Mouse (Mus musculus): Measurements from ENCODE around the gene Bend3. TPM values are rescaled to one million over a fixed set of nuclear protein-coding genes. Genes with fewer than 3 reads are reported as not detected.

The Bend3 gene
- 1.3 and 2.4 TPM in 2 replicates for polyA plus RNA-seq (2012; ENCODE audit: insufficient read depth, insufficient read length, missing spikeins)

DNA sequence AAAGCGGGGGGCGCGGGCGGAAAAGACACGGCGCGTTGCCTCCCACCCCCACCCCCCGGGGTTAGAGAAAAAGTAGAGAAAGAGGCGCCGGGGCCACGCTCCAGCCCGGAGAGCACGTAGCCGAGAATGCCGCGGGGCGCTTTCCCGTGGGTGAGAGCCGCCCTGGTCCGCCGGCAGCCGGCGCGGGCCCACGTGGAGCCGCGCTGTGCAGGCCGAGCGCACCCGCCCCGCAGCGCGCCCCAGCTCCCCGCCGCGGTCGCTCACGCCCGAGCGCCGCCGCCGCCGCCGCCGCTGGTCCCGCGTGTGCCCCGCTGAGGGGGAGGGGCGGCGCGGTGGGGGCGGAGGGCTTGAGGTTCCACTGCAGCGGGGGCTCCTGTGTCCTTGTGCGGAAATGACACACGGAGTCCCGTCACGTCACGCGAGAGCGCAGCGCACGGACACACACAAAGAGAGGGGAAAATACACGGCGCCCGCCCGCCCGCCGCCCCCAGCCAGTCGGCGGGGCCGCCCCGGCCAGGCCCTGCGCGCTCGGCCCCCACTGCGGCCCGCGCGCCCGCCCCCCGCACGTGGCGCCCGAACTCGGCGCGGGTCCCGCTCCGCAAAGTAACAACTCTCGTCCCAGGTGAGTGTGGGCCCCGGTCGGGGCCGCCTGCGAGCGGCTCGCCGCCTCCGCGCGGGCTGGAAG, at the start of gene Bend3:
Gene Bend3 (plus strand): TSS at position 81 of the 685 bp plus-strand sequence.
- TF ChIP-seq POLR2A (IDR thresholded peaks at IDR 0.05; ENCODE audit: borderline replicate concordance, low read depth, low read length) (no peak), CTCF (IDR thresholded peaks at IDR 0.05; ENCODE audit: low read depth, low read length) (no peak)
- peak within 1 kb of the TSS; percentile 66 for H3K27ac ChIP-seq (ENCODE audit: insufficient read depth, low read depth, low read length)
- peak within 1 kb of the TSS; percentile 92 for H3K4me3 ChIP-seq (ENCODE audit: insufficient read depth, low read length)
- H3K4me1 ChIP-seq (ENCODE audit: control insufficient read depth, insufficient read depth, low read length) = peaks cover 22% of the 10 kb centered on the region

DNA sequence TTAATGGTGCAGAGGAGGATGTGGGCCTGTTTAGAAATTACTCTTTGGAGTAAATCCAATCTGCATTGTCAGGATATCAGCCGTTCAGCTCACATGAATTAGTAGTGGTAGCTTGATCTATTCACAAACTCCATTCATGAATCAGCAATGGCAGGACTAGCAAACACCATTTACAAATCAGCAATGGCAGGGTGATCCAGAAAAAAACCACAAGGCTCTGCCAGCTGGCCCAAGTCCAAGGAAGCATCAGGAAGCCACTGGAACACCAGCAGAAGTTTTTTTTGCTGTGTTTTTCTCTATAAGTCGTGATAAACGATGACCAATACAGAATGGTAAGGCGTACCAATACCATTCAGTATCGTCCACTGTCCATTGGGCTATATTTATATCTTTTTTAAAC, 48.0 kb upstream of the Bend3 start:
- TF ChIP-seq POLR2A (IDR thresholded peaks at IDR 0.05; ENCODE audit: borderline replicate concordance, low read depth, low read length) (no peak), CTCF (IDR thresholded peaks at IDR 0.05; ENCODE audit: low read depth, low read length) (no peak)
- Histone ChIP-seq H3K27ac (ENCODE audit: insufficient read depth, low read depth, low read length) (no peak overlapping the region), H3K4me3 (ENCODE audit: insufficient read depth, low read length) (no peak overlapping the region), H3K4me1 (ENCODE audit: control insufficient read depth, insufficient read depth, low read length) (peaks cover 21% of the 10 kb centered on the region)

DNA sequence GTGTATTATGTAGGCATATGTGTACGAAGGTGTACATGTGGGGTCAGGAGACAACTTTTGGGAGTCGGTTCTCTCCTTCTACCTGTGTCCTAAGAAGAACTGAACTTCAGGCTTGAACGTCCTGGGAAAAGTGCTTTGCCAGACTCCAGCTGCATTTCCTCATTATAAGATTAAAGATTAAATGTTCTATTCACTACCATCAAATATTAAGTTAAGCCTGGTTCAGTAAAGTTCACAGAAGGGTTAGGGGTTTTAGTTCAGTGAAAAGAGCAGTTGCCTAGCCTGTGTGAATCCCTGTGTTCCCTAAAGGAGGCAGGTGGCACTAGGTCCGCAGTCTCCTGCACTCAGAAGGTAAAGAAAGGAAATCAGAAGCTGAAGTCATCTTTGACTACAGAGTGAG, 44.3 kb upstream of the Bend3 start:
- Histone ChIP-seq H3K4me3 (ENCODE audit: insufficient read depth, low read length) (no peak overlapping the region), H3K4me1 (ENCODE audit: control insufficient read depth, insufficient read depth, low read length) (no peaks in the 10 kb centered on the region), H3K27ac (ENCODE audit: insufficient read depth, low read depth, low read length) (no peak overlapping the region)
- TF ChIP-seq POLR2A (IDR thresholded peaks at IDR 0.05; ENCODE audit: borderline replicate concordance, low read depth, low read length) = no peak
- TF ChIP-seq CTCF (IDR thresholded peaks at IDR 0.05; ENCODE audit: low read depth, low read length) = no peak

DNA sequence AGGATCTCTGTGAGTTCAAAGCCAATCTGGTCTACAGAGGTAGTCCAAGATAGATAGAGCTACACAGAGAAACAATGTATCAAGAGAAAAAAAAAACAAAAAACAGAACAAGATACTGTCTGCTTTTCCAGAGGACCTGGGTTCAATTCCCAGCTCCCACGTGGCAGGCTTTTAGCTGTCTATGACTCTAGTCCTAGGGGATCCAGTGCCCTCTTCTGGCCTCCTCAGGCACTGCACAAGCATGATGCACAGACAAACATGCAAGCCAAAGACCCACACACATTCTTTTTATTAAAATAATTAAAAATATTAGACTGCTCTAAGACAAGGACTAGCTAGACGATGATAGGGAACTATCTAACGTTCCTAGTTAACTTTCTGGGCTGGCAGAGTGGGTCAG, 42.9 kb upstream of the Bend3 start:
- no peaks in the 10 kb centered on the region for H3K4me1 ChIP-seq (ENCODE audit: control insufficient read depth, insufficient read depth, low read length)
- no peak overlapping the region for H3K4me3 ChIP-seq (ENCODE audit: insufficient read depth, low read length)
- H3K27ac ChIP-seq (ENCODE audit: insufficient read depth, low read depth, low read length) = no peak overlapping the region
- no peak for TF ChIP-seq CTCF (IDR thresholded peaks at IDR 0.05; ENCODE audit: low read depth, low read length)
- TF ChIP-seq POLR2A (IDR thresholded peaks at IDR 0.05; ENCODE audit: borderline replicate concordance, low read depth, low read length) = no peak

DNA sequence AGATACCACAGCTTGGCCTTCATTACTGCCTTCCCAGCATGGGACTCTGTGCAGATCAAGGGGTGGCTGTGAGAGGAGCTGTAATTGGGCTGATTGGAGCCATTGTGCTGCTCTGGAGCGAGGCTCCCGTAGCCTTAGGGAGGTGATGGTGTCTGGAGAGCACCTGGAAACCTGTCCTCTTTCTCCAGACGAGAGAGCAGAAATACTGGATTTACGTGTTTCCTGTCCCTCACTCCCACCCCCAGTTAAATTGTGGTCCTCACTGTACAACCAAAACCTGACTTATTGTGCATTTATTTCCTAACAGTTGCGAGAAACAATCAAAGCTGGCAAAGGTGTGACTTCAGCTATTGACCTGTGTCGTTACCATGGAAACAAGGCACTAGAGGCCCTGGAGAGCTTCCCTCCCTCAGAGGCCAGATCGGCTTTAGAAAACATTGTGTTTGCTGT, 39.1 kb upstream of the Bend3 start:
- no peak for TF ChIP-seq CTCF (IDR thresholded peaks at IDR 0.05; ENCODE audit: low read depth, low read length)
- TF ChIP-seq POLR2A (IDR thresholded peaks at IDR 0.05; ENCODE audit: borderline replicate concordance, low read depth, low read length) = no peak
- no peak overlapping the region for H3K4me3 ChIP-seq (ENCODE audit: insufficient read depth, low read length)
- H3K27ac ChIP-seq (ENCODE audit: insufficient read depth, low read depth, low read length) = no peak overlapping the region
- no peaks in the 10 kb centered on the region for H3K4me1 ChIP-seq (ENCODE audit: control insufficient read depth, insufficient read depth, low read length)

DNA sequence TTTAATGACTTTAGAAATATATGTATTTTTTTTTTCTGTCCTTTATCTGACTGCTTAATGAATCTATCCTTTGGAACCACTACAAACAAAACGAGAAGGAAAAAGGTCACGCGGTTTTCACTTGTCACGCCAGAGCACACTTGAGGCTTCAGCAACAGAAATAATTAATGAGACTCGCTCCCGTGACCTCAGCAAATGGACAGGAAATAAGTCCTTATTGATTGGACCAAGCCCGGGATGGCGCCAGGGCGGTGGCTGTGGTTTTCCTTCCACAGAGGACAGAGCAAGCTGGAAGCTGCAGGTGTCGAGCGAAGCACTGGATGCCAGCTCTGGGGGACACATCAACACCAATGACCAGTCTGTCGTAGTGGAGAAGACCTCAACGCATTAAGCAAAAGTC, 38.6 kb upstream of the Bend3 start:
- H3K4me1 ChIP-seq (ENCODE audit: control insufficient read depth, insufficient read depth, low read length) = no peaks in the 10 kb centered on the region
- no peak for TF ChIP-seq POLR2A (IDR thresholded peaks at IDR 0.05; ENCODE audit: borderline replicate concordance, low read depth, low read length)
- no peak for TF ChIP-seq CTCF (IDR thresholded peaks at IDR 0.05; ENCODE audit: low read depth, low read length)
- no peak overlapping the region for H3K4me3 ChIP-seq (ENCODE audit: insufficient read depth, low read length)
- H3K27ac ChIP-seq (ENCODE audit: insufficient read depth, low read depth, low read length) = no peak overlapping the region

DNA sequence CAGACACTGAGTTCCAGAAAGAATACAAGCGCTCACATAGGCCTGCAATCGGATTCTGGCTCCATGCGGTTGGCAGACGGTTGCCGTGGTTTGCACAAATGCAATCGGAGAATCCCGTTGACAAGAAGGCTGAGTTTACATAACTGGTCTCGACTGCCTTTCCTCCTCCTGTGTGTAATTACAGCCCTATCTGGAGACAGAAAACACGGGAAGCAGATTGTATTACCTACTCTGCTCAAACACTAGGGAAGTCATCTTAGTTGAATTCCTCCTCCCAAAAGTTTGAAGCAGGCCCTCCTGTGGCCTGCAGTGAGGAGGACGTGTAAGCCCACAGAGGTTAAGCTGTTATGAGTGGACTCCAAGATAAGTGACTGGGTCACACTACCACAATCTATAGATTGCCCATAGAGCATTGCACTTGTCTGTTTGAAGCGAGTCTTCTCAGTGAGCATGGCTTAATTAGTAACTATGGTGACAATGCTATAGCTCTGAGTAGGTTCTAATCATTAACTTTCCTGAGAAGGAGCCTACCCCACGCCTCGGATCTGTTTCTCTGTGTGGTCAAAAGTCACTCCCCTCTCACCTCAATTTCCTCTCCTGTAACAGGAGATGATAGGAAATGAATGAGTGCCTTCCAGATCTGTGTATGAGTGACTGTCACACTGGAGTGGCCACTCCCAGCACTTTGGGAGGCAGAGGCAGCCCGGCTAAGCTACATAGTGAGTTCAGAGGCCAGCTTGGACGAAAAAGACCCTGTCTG, 37.5 kb upstream of the Bend3 start:
- no peak overlapping the region for H3K4me3 ChIP-seq (ENCODE audit: insufficient read depth, low read length)
- TF ChIP-seq CTCF (IDR thresholded peaks at IDR 0.05; ENCODE audit: low read depth, low read length) = no peak
- no peak for TF ChIP-seq POLR2A (IDR thresholded peaks at IDR 0.05; ENCODE audit: borderline replicate concordance, low read depth, low read length)
- H3K4me1 ChIP-seq (ENCODE audit: control insufficient read depth, insufficient read depth, low read length) = no peaks in the 10 kb centered on the region
- no peak overlapping the region for H3K27ac ChIP-seq (ENCODE audit: insufficient read depth, low read depth, low read length)

DNA sequence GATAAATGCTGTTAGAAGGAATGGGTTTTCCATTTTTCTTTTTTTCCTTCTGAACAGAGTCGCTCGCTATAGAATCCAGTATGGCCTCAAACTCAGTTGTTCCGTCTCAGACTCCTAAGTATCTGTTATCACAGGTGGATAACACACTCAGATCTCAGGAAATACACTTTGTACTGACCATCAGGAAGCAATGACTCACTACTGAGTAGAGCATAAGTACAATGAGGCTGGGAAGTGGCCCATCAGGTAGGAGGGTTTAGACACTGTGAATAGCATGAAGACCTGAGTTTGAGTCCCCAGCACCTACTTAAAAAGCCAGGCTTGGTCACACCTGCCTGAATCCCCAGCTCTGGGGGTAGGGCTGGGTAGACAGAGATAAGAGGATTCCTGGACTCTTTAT, 30.0 kb upstream of the Bend3 start:
- Histone ChIP-seq H3K27ac (ENCODE audit: insufficient read depth, low read depth, low read length) (no peak overlapping the region), H3K4me1 (ENCODE audit: control insufficient read depth, insufficient read depth, low read length) (peaks cover 3% of the 10 kb centered on the region), H3K4me3 (ENCODE audit: insufficient read depth, low read length) (no peak overlapping the region)
- TF ChIP-seq CTCF (IDR thresholded peaks at IDR 0.05; ENCODE audit: low read depth, low read length) (no peak), POLR2A (IDR thresholded peaks at IDR 0.05; ENCODE audit: borderline replicate concordance, low read depth, low read length) (no peak)

DNA sequence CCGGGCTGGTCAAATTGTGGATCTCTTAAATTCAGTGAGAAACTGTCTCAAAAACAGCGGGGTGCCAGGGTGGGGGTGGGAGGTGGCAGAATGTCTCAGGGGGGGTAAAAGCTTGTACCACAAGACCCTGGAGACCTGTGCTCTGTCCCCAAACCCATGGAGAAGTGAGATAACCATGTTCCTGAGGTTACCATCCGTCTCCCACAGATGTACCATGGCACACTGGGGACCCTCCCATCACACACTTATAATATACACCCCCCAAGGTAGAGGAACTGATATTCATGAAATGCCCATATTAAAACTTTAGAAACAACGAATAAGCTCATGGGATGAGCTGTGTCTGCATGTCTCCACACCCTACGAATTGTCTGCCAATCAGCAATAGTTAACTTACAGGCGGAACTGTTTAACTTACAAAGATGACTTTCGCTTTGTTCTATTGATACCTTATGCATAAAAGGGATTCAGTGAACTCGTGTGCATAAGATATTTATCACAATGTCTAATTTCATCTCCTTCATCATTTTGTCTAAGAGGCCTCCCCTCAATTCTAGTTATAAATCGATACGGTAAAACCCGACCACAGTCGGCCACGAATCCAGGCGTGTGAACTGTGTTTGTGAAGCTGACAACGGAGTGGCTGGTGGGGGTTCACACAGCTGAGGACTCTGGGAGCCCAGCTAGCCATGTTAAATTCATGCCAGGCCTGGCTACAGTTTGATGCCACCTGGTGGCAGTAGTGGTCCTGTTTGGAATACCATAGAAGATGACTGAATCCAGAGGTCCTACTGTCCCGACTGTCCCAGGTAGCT, 26.6 kb upstream of the Bend3 start:
- H3K27ac ChIP-seq (ENCODE audit: insufficient read depth, low read depth, low read length) = no peak overlapping the region
- TF ChIP-seq CTCF (IDR thresholded peaks at IDR 0.05; ENCODE audit: low read depth, low read length) (peak; percentile 44; the same call in 1 of the 2 replicates), POLR2A (IDR thresholded peaks at IDR 0.05; ENCODE audit: borderline replicate concordance, low read depth, low read length) (no peak)
- peaks cover 3% of the 10 kb centered on the region for H3K4me1 ChIP-seq (ENCODE audit: control insufficient read depth, insufficient read depth, low read length)
- peak overlapping the region; percentile 54 for H3K4me3 ChIP-seq (ENCODE audit: insufficient read depth, low read length)

Measured in bone marrow macrophage, adult 2 months (primary cell).